Mouse (Mus musculus) limb, embryonic 13.5 days (tissue): Measurements from ENCODE around the gene Fabp1. TPM values are rescaled to one million over a fixed set of nuclear protein-coding genes. Genes with fewer than 3 reads are reported as not detected.

Experiments used
- ATAC-seq: fragments of 200-750 bp; cut with Nextera tagmentation; 2 replicates; pipeline ENCODE4 v1.8.0; 2017; ENCODE audit warnings: low read depth, moderate number of reproducible peaks, moderate TSS enrichment; ENCODE audit not compliant: low FRiP score
- H3K27ac ChIP-seq: fragments of 300-500 bp; sonication (generic); 2 replicates; pipeline ENCODE4 v1.5.1; 2015; ENCODE audit warnings: inconsistent platforms, mild to moderate bottlenecking, moderate library complexity
- H3K27me3 ChIP-seq: fragments of 300-500 bp; sonication (generic); 2 replicates; pipeline ENCODE4 v1.6.1; 2015; ENCODE audit warnings: mild to moderate bottlenecking, inconsistent platforms
- H3K36me3 ChIP-seq: fragments of 300-500 bp; sonication (generic); 2 replicates; pipeline ENCODE4 v1.6.1; 2015; ENCODE audit warnings: inconsistent platforms, mild to moderate bottlenecking, moderate library complexity
- H3K4me1 ChIP-seq: fragments of 300-500 bp; sonication (generic); 2 replicates; pipeline ENCODE4 v1.6.1; 2015; ENCODE audit warnings: inconsistent platforms
- H3K4me2 ChIP-seq: fragments of 300-500 bp; sonication (generic); replicated peaks from 2 replicates; pipeline ENCODE4 v1.6.1; 2015; ENCODE audit warnings: inconsistent platforms, mild to moderate bottlenecking, moderate library complexity
- H3K4me3 ChIP-seq: fragments of 300-500 bp; sonication (generic); 2 replicates; pipeline ENCODE4 v1.5.1; 2015; ENCODE audit warnings: moderate library complexity, mild to moderate bottlenecking, inconsistent platforms
- H3K9ac ChIP-seq: fragments of 300-500 bp; sonication (generic); 2 replicates; pipeline ENCODE4 v1.6.1; 2015; ENCODE audit warnings: mild to moderate bottlenecking, inconsistent platforms
- H3K9me3 ChIP-seq: fragments of 300-500 bp; sonication (generic); 2 replicates; pipeline ENCODE4 v1.6.1; 2016; ENCODE audit warnings: inconsistent platforms
- WGBS: fragments of 180-500 bp; shearing (Covaris S2); methylation state at CpG from one replicate; pipeline ENCODE4 v1.1.7; 2015; 5-methylcytosine and 5-hydroxymethylcytosine counted together
- polyA plus RNA-seq: library from polyadenylated mRNA; unstranded; fragments of >200 nt; fragmentation: Nextera tagmentation; extraction: Ambion mirVana; gene quantifications from 2 replicates; pipeline ENCODE4 v1.2.1, GENCODE M21; 2015

The Fabp1 gene
- polyA plus RNA-seq, 1 experiment from 2014 or later, result 0.48 TPM

GRCm38 (mm10) chr6:71224184-71224943 lies 24.7 kb downstream of the Fabp1 start:
- no peak overlapping the region for H3K9ac ChIP-seq
- H3K27ac ChIP-seq, result no peak overlapping the region
- H3K36me3 ChIP-seq, result no peaks in the 10 kb centered on the region
- H3K4me3 ChIP-seq, result no peak overlapping the region
- no peak overlapping the region for H3K4me2 ChIP-seq
- H3K27me3 ChIP-seq, result no peaks in the 10 kb centered on the region
- 79% methylated on average over 3 of the region's 3 CpGs for whole genome bisulfite sequencing
- no peaks in the 10 kb centered on the region for H3K9me3 ChIP-seq
- H3K4me1 ChIP-seq, result peaks cover 26% of the 10 kb centered on the region
- ATAC-seq, result no peak

- Histone ChIP-seq H3K9ac (no peak overlapping the region), H3K36me3 (no peaks in the 10 kb centered on the region), H3K27ac (no peak overlapping the region), H3K4me1 (peaks cover 26% of the 10 kb centered on the region), H3K4me3 (no peak overlapping the region), H3K9me3 (no peaks in the 10 kb centered on the region), H3K4me2 (no peak overlapping the region), H3K27me3 (no peaks in the 10 kb centered on the region)
- WGBS, result 39% methylated on average over 6 of the region's 6 CpGs
- ATAC-seq, result no peak
Measured at GRCm38 (mm10) chr6:71226544-71226943, 26.9 kb downstream of the Fabp1 start.

- Histone ChIP-seq H3K36me3 (no peaks in the 10 kb centered on the region), H3K9me3 (no peaks in the 10 kb centered on the region), H3K4me3 (no peak overlapping the region), H3K4me1 (peaks cover 26% of the 10 kb centered on the region), H3K4me2 (no peak overlapping the region; the same call in 1 of the 2 replicates), H3K27ac (peak overlapping the region; percentile 33; the same call in 1 of the 2 replicates), H3K27me3 (no peaks in the 10 kb centered on the region), H3K9ac (no peak overlapping the region)
- peak; percentile 85 for ATAC-seq
- WGBS, result 7% methylated on average over 7 of the region's 7 CpGs
Measured at GRCm38 (mm10) chr6:71227157-71227770, 27.6 kb downstream of the Fabp1 start.

- Histone ChIP-seq H3K4me3 (no peak overlapping the region), H3K9me3 (no peaks in the 10 kb centered on the region), H3K4me2 (no peak overlapping the region), H3K36me3 (no peaks in the 10 kb centered on the region), H3K4me1 (0 out of 2 replicates have a peak, but pooled peaks cover 3% of the 10 kb centered on the region), H3K27ac (no peak overlapping the region), H3K9ac (no peak overlapping the region), H3K27me3 (no peaks in the 10 kb centered on the region)
- WGBS, result 86% methylated on average over 13 of the region's 13 CpGs
- no peak for ATAC-seq
Measured at GRCm38 (mm10) chr6:71235121-71235520, 35.5 kb downstream of the Fabp1 start.

- no peak for ATAC-seq
- WGBS, result 71% methylated on average over 3 of the region's 3 CpGs
Measured at GRCm38 (mm10) chr6:71235944-71236343, 36.3 kb downstream of the Fabp1 start.

GRCm38 (mm10) chr6:71236506-71236905 lies 36.9 kb downstream of the Fabp1 start:
- Histone ChIP-seq H3K27ac (no peak overlapping the region), H3K9me3 (no peaks in the 10 kb centered on the region), H3K36me3 (no peaks in the 10 kb centered on the region), H3K4me1 (peaks cover 11% of the 10 kb centered on the region; the same call in 1 of the 2 replicates), H3K4me3 (no peak overlapping the region), H3K4me2 (no peak overlapping the region), H3K9ac (no peak overlapping the region), H3K27me3 (no peaks in the 10 kb centered on the region)
- ATAC-seq, result no peak
- WGBS, result 74% methylated on average over 6 of the region's 6 CpGs

More at GRCm38 (mm10) chr6:71235944-71236343, 36.3 kb downstream of the Fabp1 start:
- Histone ChIP-seq H3K4me3 (no peak overlapping the region), H3K27ac (no peak overlapping the region), H3K4me2 (no peak overlapping the region), H3K4me1 (peaks cover 10% of the 10 kb centered on the region; the same call in 1 of the 2 replicates), H3K36me3 (no peaks in the 10 kb centered on the region), H3K9ac (no peak overlapping the region), H3K27me3 (no peaks in the 10 kb centered on the region), H3K9me3 (no peaks in the 10 kb centered on the region)

GRCm38 (mm10) chr6:71237031-71237431 lies 37.4 kb downstream of the Fabp1 start:
- no peak overlapping the region for H3K4me2 ChIP-seq
- 80% methylated on average over 6 of the region's 6 CpGs for WGBS
- H3K27me3 ChIP-seq, result no peaks in the 10 kb centered on the region

GRCm38 (mm10) chr6:71239069-71239750 lies 39.6 kb downstream of the Fabp1 start:
- Histone ChIP-seq H3K4me3 (no peak overlapping the region), H3K9ac (no peak overlapping the region), H3K36me3 (no peaks in the 10 kb centered on the region), H3K9me3 (no peaks in the 10 kb centered on the region), H3K27me3 (no peaks in the 10 kb centered on the region), H3K4me2 (no peak overlapping the region), H3K27ac (no peak overlapping the region), H3K4me1 (peaks cover 11% of the 10 kb centered on the region; the same call in 1 of the 2 replicates)
- ATAC-seq, result no peak
- 79% methylated on average over 26 of the region's 26 CpGs for WGBS

More at GRCm38 (mm10) chr6:71237031-71237431, 37.4 kb downstream of the Fabp1 start:
- no peaks in the 10 kb centered on the region for H3K36me3 ChIP-seq
- no peak overlapping the region for H3K27ac ChIP-seq
- H3K4me3 ChIP-seq, result no peak overlapping the region
- H3K9ac ChIP-seq, result no peak overlapping the region
- H3K9me3 ChIP-seq, result no peaks in the 10 kb centered on the region
- peaks cover 11% of the 10 kb centered on the region; the same call in 1 of the 2 replicates for H3K4me1 ChIP-seq
- ATAC-seq, result no peak

- 34% methylated on average over 7 of the region's 7 CpGs for WGBS
- no peak overlapping the region for H3K4me3 ChIP-seq
- no peaks in the 10 kb centered on the region for H3K27me3 ChIP-seq
- ATAC-seq, result no peak
- no peaks in the 10 kb centered on the region for H3K36me3 ChIP-seq
- H3K9me3 ChIP-seq, result no peaks in the 10 kb centered on the region
- H3K9ac ChIP-seq, result no peak overlapping the region
- H3K27ac ChIP-seq, result no peak overlapping the region
- no peak overlapping the region for H3K4me2 ChIP-seq
- peaks cover 11% of the 10 kb centered on the region; the same call in 1 of the 2 replicates for H3K4me1 ChIP-seq
Measured at GRCm38 (mm10) chr6:71240831-71241230, 41.2 kb downstream of the Fabp1 start.

GRCm38 (mm10) chr6:71242811-71243210 lies 43.2 kb downstream of the Fabp1 start:
- WGBS, result 88% methylated on average over 1 of the region's 1 CpGs
- ATAC-seq, result no peak
- Histone ChIP-seq H3K4me2 (no peak overlapping the region), H3K36me3 (no peaks in the 10 kb centered on the region), H3K9me3 (no peaks in the 10 kb centered on the region), H3K9ac (no peak overlapping the region), H3K27ac (no peak overlapping the region), H3K27me3 (no peaks in the 10 kb centered on the region), H3K4me3 (no peak overlapping the region), H3K4me1 (peaks cover 11% of the 10 kb centered on the region; the same call in 1 of the 2 replicates)

GRCm38 (mm10) chr6:71243258-71243657 lies 43.6 kb downstream of the Fabp1 start:
- peaks cover 11% of the 10 kb centered on the region; the same call in 1 of the 2 replicates for H3K4me1 ChIP-seq
- no peak for ATAC-seq
- 87% methylated on average over 3 of the region's 3 CpGs for WGBS

GRCm38 (mm10) chr6:71248420-71248819 lies 48.8 kb downstream of the Fabp1 start:
- Histone ChIP-seq H3K36me3 (no peaks in the 10 kb centered on the region), H3K4me1 (no peaks in the 10 kb centered on the region), H3K4me2 (no peak overlapping the region), H3K9ac (no peak overlapping the region), H3K27me3 (no peaks in the 10 kb centered on the region), H3K27ac (no peak overlapping the region), H3K4me3 (no peak overlapping the region), H3K9me3 (no peaks in the 10 kb centered on the region)
- 93% methylated on average over 1 of the region's 1 CpGs for WGBS
- no peak for ATAC-seq

More at GRCm38 (mm10) chr6:71243258-71243657, 43.6 kb downstream of the Fabp1 start:
- Histone ChIP-seq H3K27ac (no peak overlapping the region), H3K27me3 (no peaks in the 10 kb centered on the region), H3K36me3 (no peaks in the 10 kb centered on the region), H3K4me2 (no peak overlapping the region), H3K9me3 (no peaks in the 10 kb centered on the region), H3K4me3 (no peak overlapping the region), H3K9ac (no peak overlapping the region)
